Mouse (Mus musculus) layer of hippocampus, adult 11-12 months (tissue): ENCODE results near the gene Erich4.

Experiments used
- DNase-seq: peaks from one replicate; pipeline ENCODE4 v3.0.0; 2022; ENCODE audit warnings: low spot score

Erich4 gene

GRCm38 (mm10) chr7:25623857-25624370, 8.2 kb upstream of the Erich4 start:
- DNase-seq: no peak

GRCm38 (mm10) chr7:25620751-25621150, 5.1 kb upstream of the Erich4 start:
- no peak for DNase-seq

DNA sequence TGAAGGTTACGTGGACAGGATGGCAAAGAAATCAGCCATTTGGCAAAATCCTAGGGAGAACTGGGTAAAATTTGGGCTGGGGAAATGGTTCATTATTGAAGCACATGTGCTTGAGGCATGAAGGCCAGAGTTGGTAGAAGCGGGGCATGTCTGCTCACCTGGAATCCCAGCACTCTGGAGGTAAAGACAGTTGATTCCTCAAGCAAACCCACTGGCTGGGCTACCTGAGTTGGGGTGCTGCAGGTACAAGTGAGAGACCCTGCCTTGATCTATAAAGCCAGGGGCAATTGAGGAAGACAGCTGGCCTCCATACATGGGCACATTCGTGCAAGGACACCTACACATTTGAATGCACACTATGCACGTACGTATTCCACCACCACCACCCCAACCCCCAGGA, 4.4 kb upstream of the Erich4 start:
- DNase-seq: peak; percentile 6

- no peak for DNase-seq
Measured at GRCm38 (mm10) chr7:25619722-25619991, 4.0 kb upstream of the Erich4 start.

GRCm38 (mm10) chr7:25618865-25619721, 3.4 kb upstream of the Erich4 start, which contains the start of gene Dmac2:
Gene Dmac2, plus strand, starts transcription at chr7:25619414.
- peak; percentile 95 for DNase-seq

GRCm38 (mm10) chr7:25617376-25618160, 1.9 kb upstream of the Erich4 start:
- DNase-seq: no peak

DNA sequence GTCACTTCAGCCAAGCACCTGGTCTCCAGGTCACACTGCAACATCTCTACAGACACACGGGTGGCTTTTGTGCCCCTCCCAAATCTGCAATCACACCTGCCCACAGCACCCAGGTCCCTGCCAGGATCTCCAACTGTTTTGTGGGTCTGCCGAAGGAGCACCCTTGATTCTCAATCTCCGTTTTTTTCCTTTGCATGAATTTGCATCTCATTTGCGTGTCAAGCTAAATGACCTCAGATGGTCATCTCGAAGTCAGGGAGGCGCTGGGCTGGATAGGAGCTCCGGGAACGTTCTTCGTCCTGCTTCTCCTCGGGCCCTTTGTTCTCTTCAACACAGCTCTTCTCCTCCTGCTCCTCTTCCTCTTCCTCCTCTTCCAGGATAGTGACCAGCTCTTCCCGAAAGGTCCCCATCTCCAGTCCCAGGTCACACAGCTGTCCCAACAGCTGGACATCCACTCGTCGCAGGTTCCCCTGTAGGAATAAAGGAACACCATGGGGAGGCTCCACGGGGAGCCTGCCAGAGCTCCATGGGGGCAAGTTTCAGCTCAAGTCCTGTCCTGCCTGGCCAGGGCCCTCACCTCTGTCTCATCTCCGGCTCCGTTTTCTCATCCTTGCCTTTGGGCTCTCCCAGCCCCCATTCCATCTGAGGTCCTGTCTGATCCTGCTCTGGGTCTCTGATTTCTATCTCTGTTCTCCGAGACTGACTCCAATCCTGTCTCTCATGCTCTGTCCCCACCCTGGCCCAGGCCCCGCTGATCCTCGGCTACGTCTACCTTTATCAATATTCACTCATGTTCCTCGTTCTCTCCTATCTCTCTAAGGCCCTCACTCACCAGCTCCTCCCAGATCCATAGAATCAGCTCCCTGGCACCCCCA, 624 bp downstream of the Erich4 start:
- DNase-seq: no peak

DNA sequence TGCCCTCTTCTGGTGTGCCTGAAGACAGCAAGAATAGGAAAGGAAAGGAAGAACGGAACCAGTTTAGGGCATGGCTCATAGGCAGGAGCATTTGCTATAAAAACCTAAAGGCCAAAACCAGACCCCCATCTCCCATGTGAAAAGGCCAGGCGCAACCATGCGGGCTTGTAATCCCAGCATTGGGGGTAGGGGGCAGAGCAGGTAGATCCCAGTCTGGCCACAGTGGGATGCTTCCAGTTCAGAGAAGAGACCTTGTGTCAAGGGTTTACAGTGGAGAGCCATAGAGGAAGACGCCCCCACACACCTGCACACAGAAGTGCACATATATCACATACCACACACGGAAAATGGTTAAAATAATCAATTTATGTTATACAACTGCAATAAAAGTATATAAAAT, 1.6 kb downstream of the Erich4 start:
- DNase-seq: no peak

DNA sequence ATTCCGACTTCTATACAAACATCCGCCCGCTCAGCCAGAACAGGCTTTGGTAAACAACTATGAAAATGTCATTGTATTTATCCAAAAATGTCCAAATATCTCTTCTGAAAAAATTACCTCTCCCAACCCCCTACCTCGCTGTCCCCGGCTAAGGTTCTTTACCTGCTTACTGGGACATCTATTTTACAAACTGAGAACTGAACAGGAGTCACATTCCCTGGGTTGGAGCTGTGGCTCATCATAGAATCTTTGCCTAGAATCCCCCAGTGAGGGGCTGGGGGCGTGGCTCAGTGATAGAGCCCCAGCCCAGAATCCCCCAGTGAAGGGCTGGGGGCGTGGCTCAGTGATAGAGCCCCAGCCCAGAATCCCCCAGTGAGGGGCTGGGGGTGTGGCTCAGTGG, 4.2 kb downstream of the Erich4 start:
- no peak for DNase-seq

DNA sequence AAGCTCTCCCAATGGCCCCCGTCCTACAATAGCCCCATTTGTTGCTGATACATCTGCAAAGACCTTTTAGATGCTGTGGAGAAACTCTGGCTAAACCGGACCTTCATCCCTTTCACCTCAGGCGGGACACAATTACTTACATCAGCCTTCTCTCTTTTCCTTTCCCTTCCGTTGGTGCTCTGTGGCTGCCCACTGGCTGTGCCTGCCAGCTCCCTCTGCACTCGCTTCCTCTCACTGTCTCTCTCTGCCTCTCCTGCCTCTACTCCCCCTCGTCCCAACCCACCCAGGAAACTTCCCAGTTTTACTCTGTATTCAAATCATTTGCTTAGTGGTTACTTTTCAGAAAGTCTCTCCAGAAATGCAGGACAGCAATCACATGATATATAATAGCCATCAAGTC, 5.6 kb downstream of the Erich4 start:
- DNase-seq: no peak

- no peak for DNase-seq
Measured at GRCm38 (mm10) chr7:25607196-25607595, 8.5 kb downstream of the Erich4 start.

- DNase-seq: no peak
Measured at GRCm38 (mm10) chr7:25606625-25607063, 9.0 kb downstream of the Erich4 start.

- no peak for DNase-seq
Measured at GRCm38 (mm10) chr7:25601346-25601745, 14.3 kb downstream of the Erich4 start.

DNA sequence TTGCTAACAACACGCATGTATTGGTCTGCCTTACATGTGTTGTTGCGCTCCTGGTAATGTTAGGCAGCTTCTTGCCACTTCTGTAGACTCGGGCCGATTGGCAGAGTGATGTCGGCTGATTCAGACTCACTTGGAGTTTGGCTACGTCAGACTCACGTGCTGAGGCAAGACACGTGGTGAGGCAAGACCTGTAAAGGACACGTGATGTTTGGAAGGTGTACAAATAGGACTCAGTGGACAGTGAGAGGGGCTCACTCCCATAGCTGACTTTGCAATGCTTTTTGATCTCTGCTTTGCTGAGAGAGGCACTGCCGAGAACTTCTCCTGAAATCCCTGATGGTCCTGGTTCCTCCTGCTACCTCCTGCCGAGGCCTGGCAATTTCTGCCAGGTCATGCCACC, 15.0 kb downstream of the Erich4 start:
- DNase-seq: no peak

GRCm38 (mm10) chr7:25599663-25600062, 16.0 kb downstream of the Erich4 start:
- DNase-seq: peak; percentile 84

GRCm38 (mm10) chr7:25593859-25594258, 21.8 kb downstream of the Erich4 start:
- DNase-seq: no peak

DNA sequence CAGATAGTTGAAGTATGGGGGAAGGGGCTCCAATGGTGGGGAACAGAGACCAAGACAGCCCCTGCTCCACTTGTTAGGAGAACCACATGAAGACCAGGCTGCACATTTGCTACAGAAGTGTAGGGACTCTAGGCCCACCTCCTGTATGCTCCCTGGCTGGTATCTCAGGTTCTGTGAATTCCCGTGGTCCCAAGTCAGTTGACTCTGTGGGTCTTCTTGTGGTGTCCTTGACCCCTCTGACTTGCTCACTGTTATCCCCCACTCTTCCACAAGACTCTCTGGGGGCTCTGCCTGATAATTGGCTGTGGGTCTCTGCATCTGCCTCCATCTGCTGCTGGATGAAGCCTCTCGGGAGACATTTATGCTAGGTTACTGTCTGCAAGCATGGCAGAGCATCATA, 24.5 kb downstream of the Erich4 start:
- no peak for DNase-seq

DNA sequence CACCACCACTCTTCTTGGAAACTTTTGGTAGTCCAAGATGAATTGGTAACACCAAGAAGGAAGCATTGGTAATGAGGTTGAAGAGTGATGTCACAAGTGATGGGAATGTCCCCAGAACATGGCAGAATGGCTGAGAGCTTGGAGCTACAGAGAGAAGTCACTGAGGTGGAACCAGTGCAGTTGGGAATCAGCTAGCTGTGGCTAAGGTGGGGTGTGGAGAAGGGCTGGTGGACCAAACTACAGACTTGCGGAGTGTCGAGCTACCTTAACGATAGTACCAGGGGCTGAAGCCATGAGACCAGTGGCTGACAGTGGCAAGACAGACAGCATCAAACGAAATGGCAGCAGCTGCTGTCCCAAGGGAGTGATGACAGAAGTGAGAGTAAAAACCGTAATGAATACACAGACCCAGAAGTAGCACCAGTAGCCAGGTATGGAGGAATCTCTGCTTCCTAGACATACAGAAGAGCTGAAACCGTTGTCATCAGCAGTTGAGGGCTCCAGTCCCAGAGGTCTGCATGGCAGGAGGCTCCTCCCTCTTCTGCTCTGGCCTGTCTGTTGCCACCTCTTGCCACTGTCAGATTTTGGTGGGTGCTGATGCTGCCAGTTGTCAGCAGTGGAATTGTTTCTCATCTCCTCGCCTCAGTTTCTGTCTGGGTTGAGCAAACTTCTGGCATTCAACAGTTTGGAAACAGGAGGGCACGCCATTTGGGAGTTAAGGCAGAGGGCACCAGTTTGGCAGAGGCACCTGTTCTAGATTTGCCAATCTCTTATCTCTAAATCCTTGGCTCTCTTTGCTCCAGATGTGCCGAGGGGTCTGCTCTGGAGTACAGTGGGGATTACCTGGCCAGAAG, 30.1 kb downstream of the Erich4 start:
- DNase-seq: no peak

- no peak for DNase-seq
Measured at GRCm38 (mm10) chr7:25584651-25585050, 31.0 kb downstream of the Erich4 start.

- no peak for DNase-seq
Measured at GRCm38 (mm10) chr7:25582301-25582810, 33.3 kb downstream of the Erich4 start.

DNA sequence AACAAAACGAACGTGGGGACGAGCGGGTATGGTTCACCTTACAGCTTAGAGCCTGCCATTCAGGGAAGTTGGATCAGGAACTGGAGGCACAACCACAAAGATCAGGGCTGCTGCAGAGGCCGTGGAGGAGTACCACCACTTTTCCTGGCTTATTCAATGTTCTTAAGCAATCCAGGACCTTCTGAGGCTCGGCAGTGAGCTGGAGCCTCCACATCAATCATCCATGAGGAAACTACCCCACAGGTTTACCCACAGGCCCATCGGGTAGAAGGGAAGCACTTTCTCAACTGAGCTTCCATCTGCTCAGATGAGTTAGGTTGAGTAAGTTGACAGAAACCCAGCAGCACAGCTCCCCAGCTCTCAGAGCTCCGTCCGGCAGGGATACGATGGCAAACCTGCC, 36.3 kb downstream of the Erich4 start:
- DNase-seq: no peak
